Mouse (Mus musculus): Measurements from ENCODE around the gene Fbxo34.
"Not testable (repeated sequence)": the region's sequence is repeated elsewhere in the genome, so short reads cannot be mapped to it uniquely, and the experiment has no call there.

Gene Fbxo34

DNA sequence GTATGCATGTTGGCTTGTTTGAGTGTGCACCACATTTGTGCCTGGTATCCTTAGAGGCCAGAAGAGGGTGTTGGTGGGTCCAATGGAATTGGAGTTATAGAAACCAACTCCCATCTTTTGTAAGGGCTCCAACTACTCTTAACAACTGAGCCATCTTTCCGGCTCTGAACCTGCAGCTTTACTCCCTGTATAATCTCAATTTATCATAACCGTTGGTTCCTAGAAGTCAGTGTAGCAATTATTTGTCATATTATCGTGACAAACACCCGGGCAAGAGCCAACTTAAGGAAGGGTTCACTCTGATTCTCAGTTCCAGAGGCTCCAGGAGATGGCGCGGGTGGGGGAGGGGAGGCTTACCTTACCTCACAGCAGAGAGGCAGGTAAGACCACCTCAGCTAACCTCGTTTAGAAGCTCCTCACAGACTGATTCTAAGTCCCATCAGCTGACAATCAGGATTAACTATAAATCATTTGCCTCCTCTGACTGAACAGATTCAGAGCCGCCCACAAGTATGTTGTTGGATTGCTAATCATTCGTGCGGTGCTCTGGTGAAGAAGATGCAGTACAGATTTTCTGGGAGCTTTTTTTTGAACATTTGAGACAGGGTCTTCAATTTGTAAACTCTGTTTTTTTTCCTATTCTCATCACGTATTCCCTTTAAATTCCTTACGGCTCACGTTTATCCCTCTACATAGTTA, 70.7 kb downstream of the Fbxo34 start:
- no peak for DNase-seq

DNA sequence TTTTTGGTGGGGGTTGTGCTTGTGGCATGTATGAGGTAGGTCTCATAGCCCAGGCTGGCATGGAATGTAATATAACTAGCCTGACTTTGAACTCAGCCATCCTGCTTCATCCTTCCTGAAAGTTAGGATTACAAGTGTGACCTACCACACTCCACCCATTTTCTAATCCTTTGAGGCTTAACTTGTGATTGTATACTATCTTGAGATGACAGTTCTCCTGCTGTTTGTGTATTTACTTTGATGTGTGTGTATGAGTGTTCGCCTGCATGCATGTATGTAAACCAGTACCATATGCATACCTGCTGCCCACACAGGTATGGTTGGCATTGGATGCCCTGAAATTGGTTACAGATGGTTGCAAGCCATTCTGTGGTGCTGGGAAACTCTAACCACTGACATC, 71.4 kb downstream of the Fbxo34 start:
- DNase-seq = no peak

DNA sequence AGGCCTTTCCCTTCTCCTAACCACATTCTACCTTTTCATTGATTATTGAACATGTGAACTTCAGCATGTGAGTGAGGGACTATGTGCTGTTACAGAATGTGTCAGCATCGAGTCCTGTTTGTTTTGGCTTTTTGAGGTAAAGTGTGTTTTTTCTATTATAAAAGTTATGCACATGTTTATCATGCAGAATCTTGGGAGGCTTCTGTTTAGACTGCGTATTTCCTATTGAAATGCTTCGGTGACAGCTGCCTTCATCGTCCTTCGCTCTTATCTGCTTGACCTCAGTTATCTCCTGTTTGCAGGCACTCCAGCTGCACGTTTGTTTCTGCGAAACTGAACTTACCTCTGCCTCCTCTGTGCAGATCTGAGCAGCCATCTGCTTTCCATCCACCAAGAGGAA, 72.1 kb downstream of the Fbxo34 start:
- no peak for DNase-seq

DNA sequence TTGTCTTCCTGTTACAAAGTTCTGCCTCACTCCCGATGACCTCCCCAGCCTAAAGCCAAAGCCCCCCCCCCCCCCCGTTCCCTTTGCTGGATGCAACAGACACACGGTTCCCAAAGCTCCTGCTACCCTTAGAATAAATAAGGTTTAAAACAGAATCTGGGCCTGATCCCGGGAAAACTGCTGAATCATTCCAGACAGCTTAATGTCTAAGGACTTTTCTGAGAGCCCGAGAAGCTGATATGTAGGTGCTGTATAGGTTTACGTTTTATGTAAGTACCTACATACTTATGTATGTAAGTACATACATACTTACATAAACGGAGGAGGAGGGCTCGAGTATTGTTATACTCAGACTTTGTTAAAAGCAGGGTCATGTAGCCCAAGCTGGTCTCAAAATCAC, 75.2 kb downstream of the Fbxo34 start:
- no peak for DNase-seq

DNA sequence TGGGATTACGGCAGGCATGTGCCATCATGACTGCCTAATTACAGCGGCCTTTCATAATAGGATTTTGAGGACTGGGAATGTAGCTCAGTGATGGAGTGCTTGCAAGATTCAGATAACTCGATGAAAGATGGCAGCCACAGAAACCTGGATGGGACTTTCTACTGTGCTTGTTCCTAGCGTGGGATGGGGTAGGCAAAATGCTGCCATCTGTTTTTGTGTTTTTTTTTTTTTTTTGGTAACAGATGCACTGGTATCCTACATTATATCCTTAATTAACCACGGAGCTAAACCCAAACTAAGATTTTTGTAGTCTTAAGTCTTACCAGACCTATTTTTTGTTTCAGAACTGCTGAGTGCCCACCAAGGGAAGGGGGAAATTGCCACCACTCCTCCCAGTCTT, 75.6 kb downstream of the Fbxo34 start:
- DNase-seq = no peak

DNA sequence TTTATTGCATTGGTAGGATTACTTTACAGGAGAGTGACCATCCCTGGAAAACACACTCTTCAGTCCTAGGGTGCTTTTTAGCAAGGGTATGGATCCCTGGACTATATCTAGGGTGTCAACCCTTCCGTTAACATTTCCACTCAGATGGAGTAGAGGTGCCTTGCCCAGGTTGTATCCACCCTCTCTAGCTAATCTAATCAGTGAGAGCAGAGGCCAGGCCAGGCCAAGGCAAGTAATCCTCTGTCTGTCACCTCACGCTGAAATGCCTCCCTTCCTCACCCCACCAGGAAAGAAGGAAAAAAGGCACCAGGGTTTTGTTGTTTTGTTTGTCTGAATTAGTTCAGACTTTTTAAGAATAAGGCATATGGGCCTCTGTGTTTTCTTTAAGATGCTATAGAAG, 77.6 kb downstream of the Fbxo34 start:
- no peak for DNase-seq

DNA sequence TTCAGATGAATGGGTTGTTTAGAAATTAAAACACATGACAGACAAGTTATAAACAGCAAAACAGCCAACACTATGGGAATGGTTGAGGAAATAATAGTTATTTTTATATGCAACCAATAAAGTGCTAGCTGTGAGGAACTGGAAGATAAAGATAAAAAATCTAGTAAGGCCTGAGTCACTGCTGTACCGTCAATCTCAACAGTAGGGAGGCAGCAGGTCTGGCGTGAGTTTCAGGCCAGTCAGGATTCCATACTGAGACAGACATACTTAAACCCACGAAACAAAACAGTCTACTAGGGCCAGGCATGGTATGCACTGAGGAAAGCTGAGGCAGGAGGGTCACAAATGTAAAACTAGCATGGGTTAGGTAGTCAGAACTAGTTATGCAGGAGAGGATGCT, 78.1 kb downstream of the Fbxo34 start:
- no peak for DNase-seq

DNA sequence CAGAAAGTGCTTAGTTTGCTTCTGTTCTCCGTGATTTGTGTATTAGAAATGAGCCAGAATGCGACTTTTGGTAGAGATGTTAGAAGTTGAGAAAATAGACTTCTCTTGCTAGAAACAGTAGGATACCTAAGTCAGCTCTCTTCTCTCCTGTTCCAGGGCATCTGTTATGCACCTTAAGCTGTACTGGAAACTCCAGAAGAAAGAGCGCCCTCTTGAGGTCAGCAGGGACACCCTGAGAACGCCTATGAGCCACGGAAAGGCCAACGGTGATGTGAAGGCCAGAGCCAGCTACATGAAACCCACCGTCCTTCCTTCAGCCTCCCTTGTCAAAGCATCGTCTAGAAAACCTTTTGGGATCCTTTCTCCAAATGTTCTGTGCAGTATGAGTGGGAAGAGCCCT, 78.8 kb downstream of the Fbxo34 start:
- peak; percentile 61 to 74 for DNase-seq

DNA sequence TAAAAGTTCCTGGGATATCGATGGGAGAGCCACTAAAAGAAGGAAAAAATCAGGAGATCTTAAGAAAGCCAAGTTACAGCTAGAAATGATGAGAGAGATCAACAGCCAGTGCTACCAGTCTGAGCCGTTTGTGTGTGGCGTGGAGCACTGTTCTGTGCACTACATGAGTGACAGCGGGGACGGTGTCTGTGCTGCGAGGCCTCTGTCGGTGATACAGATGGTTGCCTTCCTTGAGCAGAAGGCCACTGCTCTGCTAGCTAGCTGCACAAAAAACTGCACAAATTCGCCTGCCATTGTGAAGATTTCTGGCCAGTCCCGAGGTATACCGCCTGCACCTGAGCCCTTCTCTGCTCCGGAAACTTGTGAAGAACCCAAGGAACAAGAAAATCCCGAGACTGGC, 79.4 kb downstream of the Fbxo34 start:
- DNase-seq = not testable (repeated sequence)

DNA sequence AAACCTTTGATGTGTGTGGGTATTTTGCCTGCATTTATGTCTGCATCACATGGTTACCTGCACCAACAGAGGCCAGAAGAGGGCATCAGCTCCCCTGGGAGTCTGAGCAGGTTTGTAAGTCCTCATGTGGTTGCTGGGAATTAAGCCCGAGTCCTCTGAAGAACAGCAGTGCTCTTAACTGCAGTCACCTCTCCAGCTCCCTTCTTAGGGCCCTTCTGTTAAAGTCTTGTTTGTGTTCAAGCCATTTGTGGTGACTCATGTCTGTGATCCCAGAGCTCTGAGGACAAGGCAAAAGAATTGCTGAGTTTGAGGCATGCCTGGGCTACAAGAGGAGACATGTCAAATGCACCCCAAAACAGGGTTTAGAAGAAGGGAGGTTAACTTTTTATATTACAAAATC, 82.3 kb downstream of the Fbxo34 start:
- DNase-seq = no peak

DNA sequence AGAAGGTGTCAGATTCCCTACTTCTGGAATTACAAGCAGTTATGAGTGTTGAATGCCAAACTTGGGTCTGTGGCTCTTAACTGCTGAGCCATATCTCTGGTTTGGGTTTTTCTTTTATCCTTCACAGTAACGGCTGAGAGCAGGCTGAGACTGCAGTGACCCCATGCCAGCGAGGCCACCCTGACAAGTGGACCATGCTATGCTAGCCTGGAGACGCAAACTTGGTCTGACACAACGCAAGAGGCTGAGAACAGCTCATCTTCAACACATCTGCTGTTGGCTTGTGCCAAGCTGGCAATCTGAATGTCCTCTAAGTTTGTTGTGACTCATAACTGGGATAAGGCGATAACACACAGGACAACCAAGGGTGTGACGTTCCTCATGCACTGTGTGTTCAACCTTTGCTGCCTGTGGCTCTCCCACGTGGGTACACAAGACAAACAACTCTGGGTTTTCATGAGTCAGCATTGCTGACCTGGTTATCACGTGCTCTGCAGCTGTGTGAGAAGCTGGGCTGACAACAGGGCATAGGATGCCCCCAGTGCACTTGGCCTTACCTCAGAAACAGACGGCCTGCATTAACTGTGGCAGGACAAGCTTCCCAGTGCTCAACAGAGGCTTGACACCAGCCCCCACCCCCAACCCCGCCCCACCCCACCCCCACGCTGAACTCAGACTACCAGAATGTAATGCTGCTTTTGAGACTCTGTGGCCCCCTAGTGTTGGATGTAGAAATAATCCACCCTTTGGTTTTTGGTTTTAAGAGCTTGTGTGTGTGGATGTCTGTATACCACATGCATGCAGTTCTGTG, 83.3 kb downstream of the Fbxo34 start:
- DNase-seq = peak; percentile 35 to 56

DNA sequence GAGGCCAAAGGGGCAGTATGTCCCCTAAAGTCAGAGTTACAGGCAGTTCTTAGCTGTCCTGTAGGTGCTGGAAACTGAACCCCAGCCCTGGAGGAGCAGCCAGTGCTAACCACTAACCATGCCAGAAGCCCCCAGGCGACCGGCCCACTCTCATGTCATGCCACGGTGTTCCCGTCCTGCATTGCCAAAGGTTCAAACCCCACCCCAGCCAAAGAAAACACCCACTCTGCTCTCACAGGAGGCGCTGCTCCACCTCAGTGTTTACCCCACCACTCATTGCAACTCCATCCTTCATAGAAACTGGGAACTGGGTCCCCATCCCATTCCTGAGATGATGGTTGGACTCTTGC, 83.9 kb downstream of the Fbxo34 start:
- no peak for DNase-seq

DNA sequence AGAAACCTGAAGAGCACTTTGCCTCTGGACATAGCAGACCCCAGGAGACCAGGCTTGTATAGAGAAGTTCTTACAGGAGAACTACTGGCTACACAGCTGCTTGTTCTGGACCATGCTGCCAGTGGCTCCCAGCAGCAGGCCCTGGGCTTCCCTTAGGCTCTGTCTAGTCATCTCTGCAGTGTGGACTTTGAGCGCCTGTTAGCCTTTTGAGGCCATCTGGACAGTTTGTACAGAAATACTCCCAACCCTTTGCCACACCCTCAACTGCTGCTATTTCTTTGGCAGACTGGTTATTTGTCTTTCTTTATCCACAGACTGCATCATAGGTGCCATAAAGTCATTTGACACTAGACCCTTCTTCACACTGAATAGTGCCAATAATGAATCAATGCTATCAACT, 84.9 kb downstream of the Fbxo34 start:
- DNase-seq = no peak

DNA sequence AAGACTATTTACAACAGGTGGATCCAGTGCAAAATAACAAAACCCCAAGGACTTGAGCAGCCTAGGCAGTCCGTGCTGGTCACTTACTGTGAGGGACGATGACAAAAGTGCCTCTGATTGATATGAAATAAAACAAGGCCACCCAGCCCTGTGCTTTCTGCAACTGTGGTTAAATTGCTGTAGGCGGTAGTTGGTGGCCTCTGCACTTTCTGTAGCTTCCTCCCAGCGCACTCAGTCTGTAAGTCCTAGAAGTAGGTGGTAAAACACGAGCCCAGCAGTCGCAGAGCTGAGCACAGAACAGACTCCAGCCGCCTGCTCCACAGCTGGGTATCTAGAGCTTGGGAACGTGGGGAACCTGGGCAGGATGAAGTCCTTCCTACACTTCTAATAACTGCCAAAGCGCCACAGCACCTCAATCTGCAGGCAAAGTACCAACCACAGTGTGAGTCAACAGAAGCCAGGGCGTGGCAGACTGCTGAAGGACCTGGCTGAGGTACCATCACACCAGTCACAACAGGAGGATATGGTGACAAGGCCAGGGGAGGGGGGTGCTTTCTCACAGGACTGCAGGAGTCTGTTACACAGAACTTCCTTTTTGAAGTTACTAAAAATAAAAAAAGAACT, 91.2 kb downstream of the Fbxo34 start:
- DNase-seq = peak; percentile 9 to 23

DNA sequence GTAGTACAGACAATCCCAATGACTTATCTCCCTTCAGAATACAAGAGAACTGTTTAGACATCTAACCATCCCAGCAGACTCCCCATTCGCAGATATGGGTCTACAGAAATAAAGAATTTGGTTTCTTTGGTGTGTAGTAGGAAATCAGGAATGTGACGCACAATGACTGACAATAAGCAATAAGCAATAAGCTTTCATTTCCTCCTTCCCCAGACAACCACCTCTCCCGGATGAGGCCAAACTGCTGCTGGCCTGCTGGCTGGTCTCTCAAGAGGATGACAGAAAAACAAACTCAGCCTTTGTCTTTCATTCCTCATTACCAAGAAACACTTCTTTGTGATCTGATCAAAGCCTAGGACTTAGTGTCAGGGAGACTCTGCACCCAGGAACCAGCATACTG, 92.1 kb downstream of the Fbxo34 start:
- no peak for DNase-seq

DNA sequence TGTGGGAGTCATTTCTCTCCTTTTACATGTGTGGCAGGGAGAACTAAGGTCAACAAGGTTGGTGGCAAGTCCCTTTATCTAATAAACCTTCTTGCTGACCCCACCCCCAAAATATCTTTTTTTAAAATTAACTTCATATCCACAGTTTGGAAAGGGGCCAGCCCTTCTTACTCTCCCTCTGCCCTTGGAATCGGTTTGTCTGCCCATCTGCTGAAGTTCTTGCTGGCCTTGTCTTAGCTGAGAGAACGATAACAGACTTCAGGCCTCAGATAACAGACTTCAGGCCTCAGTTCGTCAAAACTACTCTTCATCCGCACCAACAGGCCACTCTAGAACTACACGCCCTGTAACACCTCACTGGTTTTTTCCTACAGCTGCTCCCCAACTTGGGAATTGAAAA, 94.1 kb downstream of the Fbxo34 start:
- no peak for DNase-seq

DNA sequence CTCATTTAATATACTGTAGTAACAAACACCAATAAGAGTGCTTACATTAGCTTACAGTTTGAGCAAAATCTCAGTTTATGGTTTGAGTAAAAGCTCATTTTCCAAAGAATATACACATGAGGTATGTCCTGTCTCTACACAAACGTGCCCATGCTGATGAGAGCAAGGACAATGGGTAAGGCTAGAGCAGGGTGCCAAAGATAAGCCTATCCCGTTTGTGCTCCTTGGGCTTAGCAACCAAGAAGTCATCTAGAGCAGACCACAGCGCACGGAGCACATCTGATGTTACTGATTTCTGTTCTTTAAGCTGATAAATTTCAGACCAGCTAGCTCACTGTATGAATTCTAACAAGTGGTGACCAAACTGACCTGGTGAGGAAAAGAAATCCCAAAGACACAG, 94.7 kb downstream of the Fbxo34 start:
- DNase-seq = no peak

DNA sequence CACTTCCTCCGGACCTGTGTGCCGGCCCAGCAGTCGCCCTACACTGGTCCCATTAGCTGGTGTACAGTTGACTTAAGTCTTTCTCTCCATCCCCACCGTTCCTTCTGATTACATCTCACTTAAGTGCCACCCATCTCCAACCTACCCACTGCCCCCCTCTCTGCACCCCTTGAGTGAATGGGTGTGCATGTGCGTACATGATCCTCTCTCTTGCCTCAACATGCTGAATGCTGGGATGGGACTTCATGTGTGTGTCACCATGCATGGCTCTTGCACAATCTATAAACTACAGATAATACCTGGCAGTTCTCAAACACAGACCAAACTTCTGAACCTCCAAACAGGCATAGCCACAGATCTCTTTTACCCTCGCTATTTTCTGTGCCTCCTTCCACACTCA, 101.4 kb downstream of the Fbxo34 start:
- DNase-seq = no peak

DNA sequence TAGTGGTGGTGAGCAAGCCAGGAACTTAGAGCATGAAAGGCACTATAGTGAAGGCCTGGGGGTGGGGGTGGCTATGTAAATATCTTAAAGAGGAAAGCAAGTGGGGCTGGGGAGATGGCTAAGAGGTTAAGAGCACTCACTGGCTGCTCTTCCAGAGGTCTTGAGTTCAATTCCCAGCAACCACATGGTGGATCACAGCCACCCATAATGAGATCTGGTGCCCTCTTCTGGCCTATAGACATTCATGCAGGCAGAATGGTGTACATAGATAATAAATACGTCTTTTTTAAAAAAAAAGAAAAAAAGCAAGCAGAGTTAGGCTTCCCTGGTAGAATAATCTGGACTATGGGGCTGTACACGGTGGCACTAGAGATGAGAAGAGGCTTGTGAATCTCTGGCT, 103.2 kb downstream of the Fbxo34 start:
- no peak for DNase-seq

DNA sequence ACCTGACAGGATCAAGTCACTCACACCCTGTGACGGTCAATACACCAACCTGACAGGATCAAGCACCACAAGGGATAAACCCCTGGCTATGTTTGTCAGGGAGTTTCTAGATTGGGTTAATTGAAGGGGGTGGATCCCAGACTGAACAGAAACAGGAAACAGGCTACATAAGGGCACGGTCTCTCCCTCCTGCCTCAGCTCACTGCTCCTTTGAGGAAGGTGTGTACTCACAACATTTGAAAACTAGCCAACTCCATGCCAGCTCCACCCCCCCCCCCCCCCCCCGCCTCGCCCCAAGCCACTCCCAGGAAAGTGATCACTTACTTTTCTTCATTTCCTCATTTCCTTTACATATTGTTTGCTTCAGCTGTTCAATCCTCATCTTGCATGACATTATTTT, 104.0 kb downstream of the Fbxo34 start:
- DNase-seq = no peak

DNA sequence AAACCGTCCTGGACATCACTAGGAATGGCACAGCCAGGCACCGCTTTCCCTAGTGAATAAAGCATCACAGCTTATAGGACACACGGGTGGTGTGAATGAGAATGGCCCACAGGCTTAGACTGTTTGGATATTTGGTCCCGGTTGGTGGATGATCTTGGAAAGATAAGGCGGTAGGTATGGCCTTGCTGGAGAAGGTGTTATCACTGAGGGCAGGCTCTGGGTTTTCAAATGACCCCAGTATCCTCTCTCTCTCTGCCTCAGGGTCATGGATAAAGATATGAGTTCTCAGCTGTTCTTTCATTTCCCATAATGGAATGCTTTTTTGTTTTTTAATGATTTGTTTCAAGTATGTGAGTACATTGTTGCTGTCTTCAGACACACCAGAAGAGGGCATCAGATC, 105.0 kb downstream of the Fbxo34 start:
- DNase-seq = no peak

DNA sequence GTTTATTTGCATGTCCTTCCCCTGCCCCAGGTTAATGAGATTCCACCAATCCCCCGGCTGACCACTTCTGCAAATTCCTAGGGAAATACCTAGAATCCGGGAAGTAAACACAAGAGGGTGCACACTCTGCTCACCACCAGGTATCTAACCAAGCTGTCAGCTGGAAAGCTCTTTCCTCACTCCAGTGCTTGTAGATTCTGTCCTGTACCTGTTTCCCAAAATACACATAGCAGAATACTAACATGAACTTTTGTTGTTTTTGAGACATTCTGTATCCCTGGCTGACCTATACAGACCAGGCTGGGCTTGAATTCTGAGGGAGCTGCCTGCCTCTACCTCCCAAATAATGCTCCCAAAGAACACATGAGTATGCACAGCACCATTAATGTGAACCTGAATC, 110.5 kb downstream of the Fbxo34 start:
- DNase-seq = no peak

DNA sequence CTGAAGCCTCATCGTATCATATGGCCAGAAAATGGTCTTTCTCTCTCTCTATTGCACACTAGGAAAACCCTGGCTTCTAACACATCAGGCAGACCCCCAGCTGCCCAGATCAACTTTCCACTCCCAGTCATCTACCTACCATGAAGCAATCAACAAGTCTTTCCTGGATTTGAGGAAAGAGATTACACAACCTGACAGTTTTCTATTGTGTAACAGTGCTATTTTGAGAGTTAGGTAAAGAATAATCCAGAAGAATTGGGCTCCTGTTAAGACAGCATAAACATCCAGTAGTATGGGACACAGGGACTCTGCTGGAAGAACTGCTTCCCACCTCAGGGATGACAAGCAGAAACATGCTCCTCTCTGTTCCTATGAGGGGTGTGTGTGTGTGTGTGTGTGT, 112.3 kb downstream of the Fbxo34 start:
- peak in 1 of 2 experiments; percentile 22 for DNase-seq

DNA sequence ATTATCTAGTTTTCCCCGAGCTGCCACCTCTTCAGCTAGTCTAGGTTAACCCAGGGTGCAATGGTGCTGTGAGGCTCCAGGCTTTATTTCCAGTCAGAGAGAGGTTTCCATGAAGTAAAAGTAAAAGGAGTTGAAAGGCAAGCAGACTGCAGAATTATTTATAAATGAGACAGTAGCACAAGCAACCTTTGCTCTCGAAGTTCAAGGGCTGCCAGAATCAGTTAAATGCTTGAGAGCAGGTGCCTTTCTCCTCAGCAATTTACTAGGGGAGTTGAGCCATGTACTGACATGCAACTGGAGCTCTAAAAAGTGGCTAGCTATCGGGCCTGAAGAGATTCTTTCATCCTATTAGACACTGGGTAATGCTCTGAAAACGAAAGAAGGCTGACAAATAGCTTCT, 112.9 kb downstream of the Fbxo34 start:
- no peak for DNase-seq

Measured in lung, adult 18-20 months (tissue).